Mouse (Mus musculus) embryo, embryonic 11 days (tissue): ENCODE data around the gene Olfr345.

ENCODE experiments used
- DNase-seq: peaks from one replicate; pipeline ENCODE4 v3.0.0-alpha.2; 2015

The Olfr345 gene

DNA sequence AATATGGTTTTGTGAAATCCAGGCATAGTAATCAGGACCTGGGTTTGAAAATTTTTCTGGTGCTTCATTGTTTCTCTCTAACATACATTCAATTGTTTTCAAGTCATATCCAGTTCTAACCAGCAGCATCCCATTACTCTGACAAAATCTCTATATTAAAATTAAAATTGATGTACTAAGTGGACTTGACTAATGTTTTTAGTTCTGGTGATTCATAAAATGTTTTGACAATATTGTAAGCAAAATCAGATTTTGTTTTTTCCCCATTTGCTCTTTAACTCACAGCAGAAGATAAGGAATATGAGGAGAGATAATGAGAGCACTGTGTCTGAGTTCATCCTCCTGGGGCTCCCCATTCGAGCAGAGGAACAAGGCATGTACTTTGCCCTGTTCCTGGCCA is at the start of gene Olfr345:
Gene Olfr345, plus strand, starts transcription at position 301 of the 400 bp plus-strand sequence.
- no peak for DNase-seq

DNA sequence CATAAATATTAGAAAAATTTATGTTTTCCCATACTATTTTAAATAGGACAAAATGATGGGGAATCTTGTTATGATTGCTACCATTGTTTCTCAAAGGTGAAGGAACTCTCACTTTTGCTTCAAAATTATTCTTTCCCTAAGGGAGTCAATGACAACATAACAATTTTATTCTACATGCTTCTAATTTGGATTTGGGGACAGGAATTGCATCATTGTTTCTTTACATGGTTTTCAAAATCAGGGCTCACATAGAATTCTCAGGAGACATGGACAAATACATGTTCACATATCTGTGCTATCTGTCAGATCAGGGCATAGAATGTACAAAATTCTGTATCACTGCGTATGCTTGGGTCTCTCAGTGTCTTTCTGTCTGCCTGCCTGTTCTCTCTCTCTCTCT is 45.6 kb downstream of the Olfr345 start, which contains the start of gene Olfr346:
Gene Olfr346, plus strand, starts transcription at position 301 of the 400 bp plus-strand sequence.
- DNase-seq, result no peak
